Mouse (Mus musculus) left cerebral cortex, adult 2 months (tissue): ENCODE measurements at regions not wholly inside any gene's neighbourhood (a gene's known extent, or its start where the extent isn't known, plus 50 kb on each side); places are given as distances from the start of the nearest gene placed in this dataset.

Experiments
- DNase-seq, 2 experiments: peaks; one replicate each; pipeline ENCODE4 v3.0.0; 2021 to 2022; ENCODE audit warnings: low spot score in 2 of 2, mixed read lengths in 1 of 2; ENCODE audit errors: extremely low spot score in 1 of 2
- H3K27ac ChIP-seq: fragments of 200-600 bp; 2 replicates; pipeline ENCODE4 v1.8.1; 2022
- H3K4me3 ChIP-seq: fragments of 200-600 bp; 2 replicates; pipeline ENCODE4 v1.8.1; 2022
- CTCF ChIP-seq: fragments of 200-600 bp; IDR thresholded peaks from 2 replicates; pipeline ENCODE4 v1.8.1; 2022; ENCODE audit warnings: antibody characterized with exemption, mild to moderate bottlenecking, moderate library complexity
- intact Hi-C: fragments of 180-260 bp; cut with DNase I; formaldehyde crosslinking; loops from one replicate; pipeline ENCODE4 v1.15.1; 2025

DNA sequence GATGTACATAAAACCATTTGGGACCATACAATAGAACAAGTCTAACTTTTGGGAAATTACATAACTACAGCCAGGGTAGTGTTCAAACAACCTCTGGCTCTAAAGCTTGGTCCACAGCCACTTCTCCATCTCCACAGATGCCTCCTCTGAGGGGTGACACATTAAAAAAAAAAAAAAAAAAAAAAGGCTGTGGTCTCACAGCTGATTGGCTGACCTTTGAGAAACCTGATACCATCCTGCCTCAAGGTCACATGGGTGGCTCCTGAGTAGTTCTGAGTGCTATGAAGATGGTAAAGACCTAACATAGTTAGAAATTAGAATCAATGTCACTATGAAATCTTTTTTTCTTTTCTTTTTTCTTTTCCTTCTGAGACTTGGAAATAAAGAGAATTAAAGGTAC is 102.4 kb downstream of the Tmem182 start:
- no peak overlapping the region for H3K27ac ChIP-seq
- no peak overlapping the region for H3K4me3 ChIP-seq
- intact Hi-C loops = no loop called here
- DNase-seq = no peak
- TF ChIP-seq CTCF = no peak

GRCm38 (mm10) chr1:40913591-40913990 is 108.2 kb downstream of the Tmem182 start:
- no peak for TF ChIP-seq CTCF
- intact Hi-C loops = no loop called here
- no peak overlapping the region for H3K4me3 ChIP-seq
- no peak for DNase-seq
- no peak overlapping the region for H3K27ac ChIP-seq

DNA sequence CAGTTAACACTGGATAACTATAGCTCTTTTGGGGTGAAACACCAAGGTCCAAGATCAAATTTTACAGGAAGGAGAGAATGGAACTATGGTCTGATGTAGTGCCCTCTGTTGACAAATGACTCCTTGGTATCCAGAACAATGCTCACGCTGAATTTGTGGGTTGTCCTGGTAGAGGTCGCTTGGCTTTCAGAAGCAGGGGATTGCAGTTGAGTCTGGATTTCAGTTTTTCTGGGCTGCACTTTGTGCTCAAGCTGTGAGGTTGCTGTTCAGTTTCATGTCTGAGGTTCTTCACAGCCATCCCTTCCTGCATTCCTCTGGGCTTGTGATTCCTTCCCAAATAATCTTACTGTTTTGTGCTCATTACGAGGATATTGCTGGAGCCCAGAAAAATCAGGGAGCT is 118.9 kb downstream of the Tmem182 start:
- no peak overlapping the region for H3K4me3 ChIP-seq
- intact Hi-C loops = no loop called here
- no peak overlapping the region for H3K27ac ChIP-seq
- no peak for DNase-seq
- TF ChIP-seq CTCF = no peak

GRCm38 (mm10) chr1:40924780-40925179 is 119.4 kb downstream of the Tmem182 start:
- no peak overlapping the region for H3K27ac ChIP-seq
- intact Hi-C loops = no loop called here
- no peak overlapping the region for H3K4me3 ChIP-seq
- no peak for TF ChIP-seq CTCF
- DNase-seq = no peak

GRCm38 (mm10) chr1:40931374-40931773 is 126.0 kb downstream of the Tmem182 start:
- TF ChIP-seq CTCF = no peak
- intact Hi-C loops = no loop called here
- no peak for DNase-seq
- no peak overlapping the region for H3K27ac ChIP-seq
- H3K4me3 ChIP-seq = no peak overlapping the region

- intact Hi-C loops = no loop called here
- no peak overlapping the region for H3K4me3 ChIP-seq
- no peak for DNase-seq
- H3K27ac ChIP-seq = no peak overlapping the region
- no peak for TF ChIP-seq CTCF
Measured at GRCm38 (mm10) chr1:40936729-40937128, 131.3 kb downstream of the Tmem182 start.

- DNase-seq = no peak
- H3K27ac ChIP-seq = no peak overlapping the region
- TF ChIP-seq CTCF = no peak
- intact Hi-C loops = no loop called here
- no peak overlapping the region for H3K4me3 ChIP-seq
Measured at GRCm38 (mm10) chr1:40942751-40943150, 137.3 kb downstream of the Tmem182 start.

DNA sequence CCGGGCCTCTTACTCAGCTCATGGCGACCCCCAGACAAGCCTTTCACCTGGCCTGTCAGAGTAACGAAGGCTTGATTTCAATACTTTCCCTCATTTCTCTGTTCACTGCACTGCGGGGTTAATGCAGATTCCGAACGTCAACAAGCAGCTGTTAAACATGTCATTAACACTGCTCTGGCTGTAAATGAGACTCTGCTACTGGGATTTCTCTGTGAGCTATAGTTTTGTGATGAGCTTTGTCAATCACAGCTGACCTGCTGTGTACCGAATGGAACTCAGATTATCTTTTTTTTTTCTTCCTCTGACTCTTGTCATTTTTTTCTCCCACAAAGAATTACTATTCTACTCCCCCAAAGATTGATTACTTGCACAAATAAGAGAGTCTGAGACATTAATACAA is 137.8 kb downstream of the Tmem182 start:
- no peak for DNase-seq
- no peak overlapping the region for H3K27ac ChIP-seq

DNA sequence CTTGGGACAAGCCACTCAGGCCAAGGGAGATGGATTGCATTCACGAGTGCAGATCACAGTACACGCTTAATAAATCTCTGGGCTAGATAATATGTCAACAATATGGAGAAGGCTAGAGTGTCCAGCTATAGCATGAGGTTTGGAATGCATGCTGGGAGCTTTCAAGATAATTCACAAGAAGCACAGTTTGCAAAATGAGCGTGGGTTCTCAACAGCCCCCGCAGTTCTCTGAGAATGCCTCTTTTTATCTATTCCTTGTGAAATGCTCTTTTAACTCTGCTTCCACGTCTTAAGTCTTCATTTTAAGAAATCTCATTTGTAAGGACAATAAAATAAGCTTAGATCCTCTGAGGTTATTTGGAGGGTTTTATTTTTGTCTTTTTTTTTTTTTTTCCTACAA is 145.2 kb downstream of the Tmem182 start:
- no peak overlapping the region for H3K4me3 ChIP-seq
- TF ChIP-seq CTCF = no peak
- intact Hi-C loops = no loop called here
- no peak overlapping the region for H3K27ac ChIP-seq
- DNase-seq = no peak

More for the DNA sequence above, 137.8 kb downstream of the Tmem182 start:
- no peak for TF ChIP-seq CTCF
- intact Hi-C loops = no loop called here
- no peak overlapping the region for H3K4me3 ChIP-seq

- DNase-seq = no peak
- Histone ChIP-seq H3K27ac (no peak overlapping the region), H3K4me3 (no peak overlapping the region)
- no peak for TF ChIP-seq CTCF
- intact Hi-C loops = no loop called here
Measured at GRCm38 (mm10) chr1:40954720-40955163, 149.3 kb downstream of the Tmem182 start.

DNA sequence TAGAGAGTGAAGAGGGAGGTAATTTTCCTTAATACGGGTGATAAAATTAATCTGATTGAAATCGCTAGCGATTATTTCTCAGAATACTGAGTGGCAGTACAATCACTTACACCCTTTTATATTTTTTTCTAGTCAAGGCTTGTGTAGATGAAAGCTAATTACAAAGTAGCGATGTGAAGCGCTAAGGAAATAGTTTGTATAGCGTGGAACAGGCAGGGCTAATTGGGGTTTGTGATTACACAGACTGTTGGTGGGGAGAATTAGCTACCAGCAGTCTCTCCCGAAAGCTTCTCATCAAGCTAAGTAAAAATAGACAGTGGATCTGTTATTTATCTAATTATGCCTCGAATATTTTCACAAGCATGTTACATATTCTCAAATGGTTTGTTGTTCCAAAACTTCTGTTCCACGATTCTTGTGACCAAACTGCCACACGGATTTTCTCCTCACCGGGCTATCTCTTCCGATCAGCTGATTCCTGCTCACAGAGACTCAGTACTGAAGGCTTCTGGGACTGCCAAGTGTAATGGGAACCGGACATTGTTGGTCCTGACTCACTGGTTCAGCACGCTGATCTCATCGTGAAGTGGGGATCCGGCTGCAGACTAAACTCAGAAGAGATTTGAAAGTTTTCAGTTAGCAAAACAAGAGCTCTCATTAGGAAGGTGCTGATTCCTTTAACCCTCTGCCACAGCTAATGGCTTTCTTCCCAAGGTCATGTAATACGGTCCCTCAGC is 162.5 kb downstream of the Tmem182 start:
- Histone ChIP-seq H3K27ac (no peak overlapping the region), H3K4me3 (0 out of 2 replicates have a peak overlapping the region, but pooled peaks have one; percentile 2)
- no peak for TF ChIP-seq CTCF
- intact Hi-C loops = no loop called here
- DNase-seq = no peak

- Histone ChIP-seq H3K27ac (no peak overlapping the region), H3K4me3 (no peak overlapping the region)
- no peak for DNase-seq
- intact Hi-C loops = no loop called here
- no peak; the same call in 1 of the 2 replicates for TF ChIP-seq CTCF
Measured at GRCm38 (mm10) chr1:40983762-40984161, 178.4 kb downstream of the Tmem182 start.

DNA sequence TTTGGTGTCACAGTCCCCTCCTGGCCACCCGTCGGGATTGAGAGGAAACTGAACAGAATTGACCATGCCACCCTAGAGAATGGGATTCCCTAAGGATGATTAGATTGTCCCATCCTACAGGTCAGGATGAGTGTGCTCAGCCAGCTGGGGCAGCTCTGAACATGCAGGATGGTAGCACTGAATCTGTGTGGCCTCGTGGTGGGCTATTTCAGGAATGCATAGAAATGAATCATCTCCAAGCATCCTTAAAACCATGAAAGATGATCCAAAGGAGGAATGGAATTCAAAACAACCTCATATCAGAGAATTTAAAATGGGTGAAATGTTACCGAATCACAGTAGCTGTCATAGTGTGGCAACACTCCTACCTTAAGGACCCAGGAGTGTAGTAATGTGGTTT is 187.9 kb downstream of the Tmem182 start:
- TF ChIP-seq CTCF = no peak
- no peak for DNase-seq
- no peak overlapping the region for H3K27ac ChIP-seq
- intact Hi-C loops = no loop called here
- no peak overlapping the region for H3K4me3 ChIP-seq
